Mouse (Mus musculus) left cerebral cortex, postnatal 4 days (tissue): ENCODE measurements around the gene Homer3. TPM values are rescaled to one million over a fixed set of nuclear protein-coding genes. Genes with fewer than 3 reads are reported as not detected.
A peak's percentile ranks its signal among the peaks of the same experiment; 100 is the strongest.

Source experiments
- DNase-seq: peaks from one replicate; pipeline ENCODE4 v3.0.0-alpha.2; 2022
- intact Hi-C: fragments of 180-260 bp; cut with DNase I; formaldehyde crosslinking; loops from one replicate; pipeline ENCODE4 v1.15.1; 2025
- total RNA-seq, 2 experiments: library from RNA; stranded (reverse); gene quantifications; 2 replicates each; pipeline ENCODE4 v1.2.3; 2021

The Homer3 gene
- total RNA-seq, 2 experiments from 2014 or later = 20.0 to 22.3 TPM

DNA sequence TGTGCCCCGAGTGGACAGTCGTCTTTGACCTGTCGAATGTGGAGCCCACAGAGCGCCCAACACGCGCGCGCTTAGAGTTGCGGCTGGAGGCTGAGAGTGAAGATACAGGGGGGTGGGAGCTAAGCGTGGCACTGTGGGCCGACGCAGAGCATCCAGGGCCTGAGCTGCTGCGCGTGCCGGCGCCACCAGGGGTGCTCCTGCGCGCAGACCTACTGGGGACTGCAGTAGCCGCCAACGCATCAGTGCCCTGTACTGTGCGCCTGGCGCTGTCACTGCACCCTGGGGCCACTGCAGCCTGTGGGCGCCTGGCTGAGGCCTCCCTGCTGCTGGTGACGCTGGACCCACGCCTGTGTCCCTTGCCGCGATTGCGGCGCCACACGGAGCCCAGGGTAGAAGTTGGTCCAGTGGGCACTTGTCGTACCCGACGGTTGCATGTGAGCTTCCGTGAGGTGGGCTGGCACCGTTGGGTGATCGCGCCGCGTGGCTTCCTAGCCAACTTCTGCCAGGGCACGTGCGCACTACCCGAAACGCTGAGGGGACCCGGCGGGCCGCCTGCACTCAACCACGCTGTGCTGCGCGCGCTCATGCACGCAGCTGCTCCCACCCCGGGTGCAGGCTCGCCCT lies 48.2 kb downstream of the Homer3 start:
- intact Hi-C loops = loop anchor here (5.0 kb wide), 1 partner anchor 171 kb away; no protein-coding TSS in a partner anchor
- DNase-seq = peak; percentile 71

DNA sequence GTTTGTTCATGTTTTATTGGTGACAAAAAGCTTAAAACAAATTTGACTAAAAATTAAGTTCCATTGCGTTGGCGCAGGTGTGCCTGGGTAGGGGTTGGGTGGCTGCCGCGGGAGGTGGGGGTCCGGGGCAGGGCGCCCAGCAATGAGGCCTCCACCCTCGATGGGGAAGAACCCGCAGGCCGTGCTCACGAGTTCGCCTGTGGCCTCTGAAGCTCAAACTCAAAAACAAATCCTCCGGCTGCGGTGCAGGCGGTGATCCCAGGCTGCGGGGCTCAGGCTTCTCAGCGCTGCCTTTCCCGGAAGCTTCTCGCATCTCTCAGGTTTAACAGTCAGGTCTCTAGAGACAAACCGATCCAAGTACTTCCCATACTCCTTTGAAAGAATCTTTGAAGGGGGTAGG lies 48.9 kb downstream of the Homer3 start:
- no peak for DNase-seq
- intact Hi-C loops = loop anchor here (5.0 kb wide), 1 partner anchor 171 kb away; no protein-coding TSS in a partner anchor

DNA sequence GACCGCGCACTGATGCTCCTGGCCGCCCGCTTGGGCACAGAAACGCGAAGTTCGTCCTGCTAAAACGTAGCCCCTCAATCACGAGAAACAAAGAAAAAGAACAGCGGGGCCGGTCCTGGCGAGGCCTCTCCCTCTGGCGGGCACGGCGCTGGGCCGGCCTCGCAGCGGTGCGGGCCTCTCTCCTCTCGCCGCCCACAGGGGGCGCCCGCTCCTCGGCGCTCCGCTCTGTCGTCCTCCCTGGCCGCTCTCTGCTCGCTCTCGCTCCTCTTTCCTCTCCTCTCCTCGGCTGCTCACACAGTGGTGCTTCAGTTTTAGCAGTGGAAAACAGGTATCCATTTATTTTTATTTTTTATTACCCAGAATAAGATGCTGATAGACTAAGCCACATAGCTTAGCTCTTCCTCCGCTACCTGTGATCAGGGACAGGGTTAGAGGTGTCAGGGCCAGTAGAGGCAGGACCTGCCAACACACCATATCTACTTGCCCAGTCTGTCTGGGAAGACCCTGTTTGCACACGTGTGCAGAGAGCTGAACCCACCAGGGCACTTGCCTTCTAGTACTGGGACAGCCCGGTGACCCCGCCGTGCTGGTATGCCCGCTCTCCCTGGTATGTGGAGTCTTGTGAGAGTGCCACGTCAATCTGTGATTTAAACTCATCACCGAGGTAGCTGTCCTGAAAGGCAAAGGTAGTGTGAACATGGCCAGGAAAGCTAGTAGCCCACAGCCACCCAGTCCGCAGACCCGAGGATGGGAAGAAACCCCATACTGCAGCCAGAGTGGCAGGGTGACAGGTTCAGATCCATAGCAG lies 49.6 kb downstream of the Homer3 start:
- intact Hi-C loops = loop anchor here (5.0 kb wide), 1 partner anchor 170 kb away; no protein-coding TSS in a partner anchor
- peak; percentile 85 for DNase-seq

DNA sequence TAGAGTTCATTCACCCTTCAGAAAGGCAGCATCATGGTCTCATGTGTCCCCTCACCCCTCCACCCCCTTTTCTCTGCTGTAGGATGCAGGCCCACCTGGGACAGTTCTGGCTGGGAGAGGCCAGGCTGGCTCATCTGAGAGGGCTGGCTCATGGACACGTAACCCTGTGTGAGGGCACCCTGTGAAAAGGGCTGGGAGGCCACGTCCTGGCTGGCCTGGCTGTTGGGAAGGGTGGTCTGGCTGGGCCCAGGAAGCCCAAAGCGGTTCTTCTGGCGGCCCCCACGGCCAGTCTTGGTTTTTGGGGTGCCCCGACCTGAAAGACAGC lies 50.2 kb downstream of the Homer3 start:
- DNase-seq = no peak
- intact Hi-C loops = loop anchor here (5.0 kb wide), 1 partner anchor 169 kb away; no protein-coding TSS in a partner anchor

DNA sequence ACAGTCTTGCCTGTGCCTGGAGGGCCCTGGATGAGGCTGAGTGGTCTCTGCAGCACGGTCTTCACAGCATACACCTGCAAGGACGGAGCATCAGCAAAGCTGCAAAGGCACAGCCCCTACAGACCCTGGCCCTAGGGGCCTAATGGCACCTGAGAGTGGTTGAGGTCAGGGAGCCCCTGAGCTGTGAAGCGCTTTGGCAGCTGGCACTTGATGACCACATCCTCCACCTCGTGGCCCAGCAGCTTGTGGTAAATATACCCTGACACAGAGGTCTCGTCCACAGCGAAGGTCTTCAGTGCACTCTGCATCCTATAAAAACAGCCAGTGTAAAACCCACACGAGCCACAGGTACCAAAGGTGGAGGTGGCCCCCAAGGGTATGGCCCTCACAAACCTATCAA lies 56.3 kb downstream of the Homer3 start:
- intact Hi-C loops = no loop called here
- DNase-seq = no peak

DNA sequence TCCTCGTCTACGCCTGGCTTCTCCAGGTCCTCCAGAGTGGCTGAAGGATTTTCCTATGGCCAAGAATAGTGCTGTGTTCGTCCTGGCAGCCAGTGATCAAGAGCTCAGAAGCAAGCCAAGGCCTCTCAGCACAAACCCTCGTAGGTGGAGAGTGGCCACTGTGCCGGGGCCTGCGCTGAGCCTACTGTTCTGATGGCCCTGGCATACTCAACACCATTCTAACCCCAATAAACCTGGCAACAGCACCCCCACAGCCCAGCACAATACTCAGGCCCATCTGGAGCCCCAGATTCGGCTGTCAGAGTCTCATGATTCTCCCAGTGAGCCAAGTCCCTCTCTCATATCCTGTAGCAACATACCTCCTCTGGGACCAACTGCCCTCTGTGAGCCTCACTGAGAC lies 58.0 kb downstream of the Homer3 start:
- DNase-seq = no peak
- intact Hi-C loops = no loop called here

DNA sequence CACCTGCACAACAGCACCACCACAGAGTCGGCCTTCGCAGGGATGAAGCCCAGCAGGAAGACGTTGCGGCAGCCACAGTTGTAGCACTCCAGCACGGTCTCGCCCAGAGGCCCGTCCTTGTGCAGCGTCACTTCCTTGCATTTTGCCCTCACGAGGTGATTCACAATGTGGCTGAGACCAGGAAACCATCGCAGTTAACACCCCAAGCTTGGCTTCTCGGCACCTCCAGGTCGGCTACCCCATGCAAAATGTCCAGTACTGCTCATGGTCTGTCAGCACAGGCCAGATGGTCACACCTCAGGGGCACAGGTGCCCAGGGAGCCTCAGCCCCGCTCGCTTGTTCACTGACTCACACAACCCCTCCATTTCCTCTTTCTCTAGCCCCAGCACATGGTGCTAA lies 59.4 kb downstream of the Homer3 start:
- DNase-seq = no peak
- intact Hi-C loops = no loop called here

DNA sequence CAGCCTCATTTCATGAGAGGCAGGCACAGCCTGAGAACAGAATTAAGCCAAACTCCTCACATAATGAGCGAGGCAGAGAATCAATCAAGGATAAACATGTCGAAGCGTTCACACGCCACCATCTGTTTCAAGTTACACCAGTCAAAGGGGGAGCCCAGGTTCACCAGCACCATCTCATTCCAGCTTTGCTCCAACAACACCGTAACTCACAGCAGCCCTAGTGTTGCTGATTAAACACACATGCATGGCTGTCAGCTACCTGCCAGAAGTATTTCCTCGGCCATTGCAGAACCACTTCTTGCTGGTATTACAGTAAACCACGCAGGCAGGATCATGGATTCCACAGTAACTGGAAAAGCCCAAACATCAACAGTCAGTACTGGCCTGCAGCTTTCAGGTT lies 60.4 kb downstream of the Homer3 start:
- DNase-seq = no peak
- intact Hi-C loops = no loop called here

DNA sequence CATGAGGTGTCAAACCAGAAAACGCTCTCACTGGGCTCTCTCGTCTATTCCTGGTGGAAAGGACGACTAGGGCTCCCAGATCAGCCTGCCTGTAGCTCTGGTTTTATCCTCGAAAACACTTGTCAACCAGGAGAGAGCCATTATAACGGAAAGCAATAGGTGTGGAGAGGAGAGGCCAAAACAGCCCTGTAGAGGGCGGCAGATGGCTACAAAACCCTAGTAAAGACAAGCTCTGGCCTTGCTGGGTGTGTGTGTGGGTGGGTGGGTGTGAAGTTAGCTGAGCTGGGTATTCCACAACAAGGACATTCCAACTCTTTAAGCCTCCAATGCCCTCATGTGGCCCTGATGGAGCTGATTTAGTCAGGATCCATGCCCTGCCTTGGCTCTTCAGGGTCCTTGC lies 61.1 kb downstream of the Homer3 start:
- intact Hi-C loops = no loop called here
- peak; percentile 67 for DNase-seq

Other genes starting within 250 kb of the Homer3 start
- gene Mau2, start 240.1 kb upstream of the Homer3 start, total RNA-seq = 10 to 100 TPM; 87.6 to 88.9 TPM
- 10 to 100 TPM; 48.5 to 52.6 TPM for gene Sugp1, start 240.0 kb upstream of the Homer3 start, total RNA-seq
- 1 to 10 TPM; 1.0 to 1.6 TPM for gene Tm6sf2, start 209.9 kb upstream of the Homer3 start, total RNA-seq
- gene Hapln4, start 199.4 kb upstream of the Homer3 start, total RNA-seq = 1 to 10 TPM; 1.4 to 1.5 TPM
- gene Ncan, start 162.0 kb upstream of the Homer3 start, total RNA-seq = 100 to 1,000 TPM; 511 to 532 TPM
- gene Nr2c2ap, start 151.5 kb upstream of the Homer3 start, total RNA-seq = 10 to 100 TPM; 33.0 to 34.5 TPM
- gene Rfxank, start 143.7 kb upstream of the Homer3 start, total RNA-seq = 10 to 100 TPM; 11.7 to 14.6 TPM
- gene Borcs8, start 143.3 kb upstream of the Homer3 start, total RNA-seq = 10 to 100 TPM; 42.2 to 44.7 TPM
- gene Mef2b, start 143.1 kb upstream of the Homer3 start, total RNA-seq = under 1 TPM; 0.72 to 0.94 TPM
- 10 to 100 TPM; 48.3 to 56.0 TPM for gene Tmem161a, start 110.5 kb upstream of the Homer3 start, total RNA-seq
- gene Slc25a42, start 70.5 kb upstream of the Homer3 start, total RNA-seq = 10 to 100 TPM; 20.7 to 24.9 TPM
- gene Sugp2, start 48.6 kb upstream of the Homer3 start, total RNA-seq = 100 to 1,000 TPM; 160 to 169 TPM
- 100 to 1,000 TPM; 111 to 122 TPM for gene Armc6, start 48.4 kb upstream of the Homer3 start, total RNA-seq
- 10 to 100 TPM; 65.7 to 69.9 TPM for gene Ddx49, start 19.7 kb downstream of the Homer3 start, total RNA-seq
- 100 to 1,000 TPM; 110 to 113 TPM for gene Cope, start 19.7 kb downstream of the Homer3 start, total RNA-seq
- gene Cers1, start 32.9 kb downstream of the Homer3 start, total RNA-seq = 10 to 100 TPM; 61.6 to 67.6 TPM
- gene Gdf1, start 47.0 kb downstream of the Homer3 start, total RNA-seq = 1 to 10 TPM; 6.8 to 7.9 TPM
- gene Upf1, start 70.5 kb downstream of the Homer3 start, total RNA-seq = 10 to 100 TPM; 54.9 to 55.3 TPM
- gene Comp, start 90.7 kb downstream of the Homer3 start, total RNA-seq = under 1 TPM in 1 of 2 experiments, not detected in 1; 0.20 TPM
- 100 to 1,000 TPM; 109 TPM for gene Crtc1, start 156.8 kb downstream of the Homer3 start, total RNA-seq
- 10 to 100 TPM; 26.3 to 28.7 TPM for gene Klhl26, start 194.1 kb downstream of the Homer3 start, total RNA-seq
- 10 to 100 TPM; 65.7 to 80.3 TPM for gene Tmem59l, start 204.5 kb downstream of the Homer3 start, total RNA-seq
- 10 to 100 TPM; 22.3 to 32.3 TPM for gene Crlf1, start 210.3 kb downstream of the Homer3 start, total RNA-seq
- gene Rex1bd, start 223.9 kb downstream of the Homer3 start, total RNA-seq = 100 to 1,000 TPM; 109 to 116 TPM
- gene Uba52, start 228.0 kb downstream of the Homer3 start, total RNA-seq = 1,000 to 10,000 TPM; 1,115 to 1,131 TPM
- 100 to 1,000 TPM; 311 to 344 TPM for gene Fkbp8, start 244.9 kb downstream of the Homer3 start, total RNA-seq
- 10 to 100 TPM; 31.9 to 33.0 TPM for gene Kxd1, start 245.1 kb downstream of the Homer3 start, total RNA-seq